Mouse (Mus musculus) frontal cortex, postnatal 14 days (tissue): ENCODE measurements around the gene Vcan.
"Not testable (repeated sequence)": the region's sequence is repeated elsewhere in the genome, so short reads cannot be mapped to it uniquely, and the experiment has no call there.

Experiments used
- DNase-seq, 2 experiments: peaks; one replicate each; pipeline ENCODE4 v3.0.0; 2022; ENCODE audit warnings: low spot score in 2 of 2

Gene Vcan

GRCm38 (mm10) chr13:89741766-89742685, at the start of gene Vcan:
Gene Vcan (minus strand): TSS chr13:89742509.
- peak; percentile 25 to 27 for DNase-seq

GRCm38 (mm10) chr13:89791475-89791874, 49.2 kb upstream of the Vcan start:
- no peak for DNase-seq

GRCm38 (mm10) chr13:89782886-89783285, 40.6 kb upstream of the Vcan start:
- no peak for DNase-seq

GRCm38 (mm10) chr13:89780276-89780675, 38.0 kb upstream of the Vcan start:
- DNase-seq: no peak

GRCm38 (mm10) chr13:89779208-89779911, 37.1 kb upstream of the Vcan start:
- peak in 1 of 2 experiments; percentile 31 for DNase-seq

- DNase-seq: no peak
Measured at GRCm38 (mm10) chr13:89777764-89778163, 35.5 kb upstream of the Vcan start.

GRCm38 (mm10) chr13:89777146-89777545, 34.8 kb upstream of the Vcan start:
- no peak for DNase-seq

- no peak for DNase-seq
Measured at GRCm38 (mm10) chr13:89766551-89766950, 24.2 kb upstream of the Vcan start.

- no peak for DNase-seq
Measured at GRCm38 (mm10) chr13:89765966-89766365, 23.7 kb upstream of the Vcan start.

- DNase-seq: no peak
Measured at GRCm38 (mm10) chr13:89762339-89762738, 20.0 kb upstream of the Vcan start.

- DNase-seq: no peak
Measured at GRCm38 (mm10) chr13:89756347-89756746, 14.0 kb upstream of the Vcan start.

GRCm38 (mm10) chr13:89750562-89750961, 8.3 kb upstream of the Vcan start:
- DNase-seq: not testable (repeated sequence)

- DNase-seq: no peak
Measured at GRCm38 (mm10) chr13:89743201-89743600, 892 bp upstream of the Vcan start.

- no peak for DNase-seq
Measured at GRCm38 (mm10) chr13:89742686-89743200, 434 bp upstream of the Vcan start.

- peak in 1 of 2 experiments; percentile 12 for DNase-seq
Measured at GRCm38 (mm10) chr13:89741116-89741551, 1.2 kb downstream of the Vcan start.

- DNase-seq: peak; percentile 73 to 78
Measured at GRCm38 (mm10) chr13:89740243-89741115, 1.8 kb downstream of the Vcan start.

GRCm38 (mm10) chr13:89739696-89740242, 2.5 kb downstream of the Vcan start:
- no peak for DNase-seq

GRCm38 (mm10) chr13:89738776-89739695, 3.3 kb downstream of the Vcan start:
- DNase-seq: peak; percentile 52 to 54

GRCm38 (mm10) chr13:89738275-89738674, 4.0 kb downstream of the Vcan start:
- no peak for DNase-seq

GRCm38 (mm10) chr13:89735111-89735510, 7.2 kb downstream of the Vcan start:
- no peak for DNase-seq
